Mouse (Mus musculus) urinary bladder, postnatal 36 days (tissue): ENCODE results near the gene Adamts1.

Source experiments
- DNase-seq, 2 experiments: peaks; one replicate each; pipeline ENCODE4 v3.0.0; 2022; ENCODE audit warnings: low spot score in 2 of 2, mixed read lengths in 1 of 2

The Adamts1 gene

GRCm38 (mm10) chr16:85765697-85766096, 37.2 kb downstream of the Adamts1 start:
- DNase-seq: peak in 1 of 2 experiments; percentile 11

DNA sequence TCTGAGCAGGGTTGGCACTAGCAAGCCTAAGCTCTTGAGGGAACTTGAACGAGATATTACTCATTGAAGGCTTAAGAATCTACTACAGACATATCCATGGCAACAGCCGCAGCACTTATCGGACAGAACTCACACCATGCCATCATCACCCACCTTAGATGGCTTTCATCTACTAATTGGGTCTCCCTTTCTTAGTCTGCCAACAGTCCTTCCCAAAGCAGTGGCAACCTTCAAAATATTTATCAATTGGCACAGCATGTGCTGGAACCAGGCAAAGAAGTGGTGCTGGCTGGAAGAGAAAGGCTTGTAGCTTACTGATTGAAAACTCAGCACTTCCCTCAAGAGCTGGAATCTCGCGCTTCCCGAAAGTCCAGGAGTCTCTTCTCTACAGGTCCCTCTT, 37.7 kb downstream of the Adamts1 start:
- DNase-seq: no peak

- DNase-seq: no peak
Measured at GRCm38 (mm10) chr16:85762052-85762665, 40.8 kb downstream of the Adamts1 start.

DNA sequence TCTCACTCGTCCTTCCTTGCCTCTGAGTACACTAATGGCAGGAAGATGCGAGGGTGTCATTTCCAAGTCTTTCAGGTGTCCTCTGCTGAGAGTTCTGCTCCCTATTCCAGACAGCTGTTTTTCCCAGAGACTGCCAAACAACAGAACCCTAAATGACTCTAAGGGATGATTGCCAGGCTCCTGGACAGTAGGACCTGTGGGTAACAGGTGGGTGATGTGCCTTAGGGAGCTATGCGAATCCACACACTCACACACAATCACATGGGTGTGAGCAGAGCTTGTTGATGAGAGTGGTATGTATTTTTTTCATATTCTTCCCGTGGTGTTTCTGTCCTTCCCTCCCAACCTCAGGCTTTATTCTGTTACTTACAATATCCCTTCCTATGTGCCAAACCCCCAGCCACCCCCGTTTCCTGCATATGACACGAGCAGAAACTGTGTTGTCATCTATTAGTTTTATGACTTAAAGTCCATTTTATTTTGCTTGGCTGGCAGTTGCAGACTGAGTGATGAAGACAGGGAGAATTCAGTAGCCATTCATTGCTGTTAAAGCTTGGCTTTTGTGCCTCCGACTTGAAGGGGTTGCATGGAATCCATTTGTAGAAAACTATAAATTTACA, 41.8 kb downstream of the Adamts1 start:
- DNase-seq: no peak

DNA sequence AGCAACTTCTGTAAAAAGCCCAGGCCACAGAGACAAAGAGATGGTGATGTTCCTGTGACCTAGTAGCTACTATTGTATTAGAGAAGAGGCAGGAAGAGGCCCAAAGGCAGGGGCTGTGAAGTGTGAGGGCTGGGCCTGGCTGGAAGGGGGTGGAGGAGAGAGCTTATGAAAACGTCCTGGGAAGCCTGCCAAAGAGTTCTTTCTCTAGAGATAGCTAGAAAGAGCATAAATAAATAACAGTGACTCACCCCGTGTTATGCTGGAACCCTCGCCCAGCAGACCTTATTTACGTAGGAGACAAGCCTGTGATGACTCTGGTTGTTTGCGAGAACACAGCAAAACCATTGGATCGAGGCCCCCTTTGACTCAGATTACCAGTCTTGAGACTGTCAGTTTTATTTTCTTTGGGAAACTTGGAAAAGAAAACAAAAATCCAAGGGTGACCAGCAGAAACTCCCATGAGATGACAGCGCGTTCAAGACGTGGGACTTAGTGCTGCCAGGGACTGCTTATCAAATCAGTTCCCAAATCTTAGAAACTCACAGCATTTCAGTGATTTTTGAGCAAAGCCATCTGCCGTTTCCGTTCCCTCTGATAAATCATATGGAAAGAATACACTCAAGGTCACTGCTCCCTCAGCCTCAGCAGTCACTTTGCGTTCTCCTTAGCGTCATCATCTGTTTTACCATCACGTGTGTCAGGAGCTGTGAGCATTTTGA, 46.7 kb downstream of the Adamts1 start:
- peak; percentile 46 to 75 for DNase-seq

- peak in 1 of 2 experiments; percentile 28 for DNase-seq
Measured at GRCm38 (mm10) chr16:85749335-85749734, 53.6 kb downstream of the Adamts1 start.

GRCm38 (mm10) chr16:85747589-85748360, 55.1 kb downstream of the Adamts1 start:
- DNase-seq: peak; percentile 41 to 62

GRCm38 (mm10) chr16:85746386-85746785, 56.5 kb downstream of the Adamts1 start:
- no peak for DNase-seq
